Mouse (Mus musculus): ENCODE measurements around the gene Ptpn12. TPM values are rescaled to one million over a fixed set of nuclear protein-coding genes. Genes with fewer than 3 reads are reported as not detected.

Gene Ptpn12
- polyA plus RNA-seq, 1 experiment from 2014 or later, result 30.8 TPM

DNA sequence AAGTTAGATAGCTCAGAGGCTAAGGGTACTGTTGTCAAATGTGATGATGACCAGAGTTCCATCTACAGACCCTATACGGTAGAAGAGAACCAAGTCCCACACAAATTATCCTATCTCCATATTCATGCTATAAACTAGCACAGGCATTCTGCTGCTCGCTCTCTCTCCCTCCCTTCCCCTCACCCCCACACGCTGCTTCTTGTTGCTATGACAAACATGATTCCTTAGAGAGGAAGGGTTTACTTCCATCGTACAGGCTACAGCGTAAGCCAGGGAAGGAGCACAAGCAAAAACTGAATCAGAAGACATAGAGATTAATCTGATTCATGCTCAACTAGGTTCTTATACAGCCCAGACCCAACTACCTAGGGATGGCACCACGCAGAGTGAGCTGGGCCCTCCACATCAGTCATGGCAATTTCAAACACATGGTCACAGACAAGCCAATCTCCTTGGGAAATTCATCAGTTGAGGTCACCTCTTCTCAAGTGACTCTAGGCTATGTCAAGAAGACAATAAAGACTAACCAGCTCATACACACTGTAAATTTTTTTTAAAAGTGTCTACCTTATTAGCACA, 21.2 kb downstream of the Ptpn12 start:
- Histone ChIP-seq H3K4me3 (ENCODE audit: low read length) (no peak overlapping the region), H3K9me3 (ENCODE audit: control insufficient read depth, low read length) (no peaks in the 10 kb centered on the region), H3K4me2 (replicated peaks; ENCODE audit: low read depth, low read length) (no peak overlapping the region), H3K36me3 (ENCODE audit: control insufficient read depth, insufficient read depth, low read length) (no peaks in the 10 kb centered on the region), H3K27ac (ENCODE audit: low read depth, low read length) (no peak overlapping the region), H3K9ac (ENCODE audit: low read depth, low read length) (no peak overlapping the region), H3K27me3 (ENCODE audit: control insufficient read depth, insufficient read depth, low read length) (no peaks in the 10 kb centered on the region), H3K4me1 (ENCODE audit: control insufficient read depth, insufficient read depth, low read length) (peaks cover 6% of the 10 kb centered on the region)
- no peak for ATAC-seq (ENCODE audit: low FRiP score, low TSS enrichment)
- 78% methylated on average over 6 of the region's 6 CpGs for WGBS

DNA sequence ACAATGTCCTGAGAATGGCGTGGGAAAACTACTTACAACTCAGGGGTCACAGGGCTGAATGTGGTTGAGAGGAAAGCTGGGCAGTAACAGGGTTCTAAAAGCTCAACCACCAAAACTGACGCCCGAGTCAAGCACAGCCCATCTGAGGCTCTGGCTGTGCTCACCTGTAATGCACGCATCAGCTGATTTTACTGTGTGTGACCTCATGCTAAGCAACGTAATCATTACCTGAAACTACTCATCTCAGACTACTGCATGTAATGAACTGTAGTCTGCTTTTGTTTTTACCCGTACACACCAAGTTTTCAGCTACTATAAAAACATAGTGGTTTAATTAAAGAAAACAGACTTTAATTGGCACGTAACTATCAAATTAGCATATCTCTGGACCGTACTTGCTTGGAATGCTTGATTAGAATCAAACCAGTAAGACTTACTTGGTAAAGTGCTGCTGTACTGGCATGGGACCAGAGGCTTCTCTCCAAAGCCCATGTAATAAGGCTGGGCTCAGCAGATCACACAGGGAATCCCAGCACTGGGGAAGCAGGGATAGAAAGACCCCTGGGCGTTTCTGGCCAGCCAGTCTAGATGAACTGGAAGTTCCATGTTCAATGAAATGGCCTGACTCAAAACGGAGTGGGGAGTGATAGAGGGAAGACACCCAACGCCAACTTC, 22.2 kb downstream of the Ptpn12 start:
- no peak overlapping the region for H3K4me2 ChIP-seq (replicated peaks; ENCODE audit: low read depth, low read length)
- no peaks in the 10 kb centered on the region for H3K9me3 ChIP-seq (ENCODE audit: control insufficient read depth, low read length)
- peaks cover 5% of the 10 kb centered on the region; the same call in 1 of the 2 replicates for H3K36me3 ChIP-seq (ENCODE audit: control insufficient read depth, insufficient read depth, low read length)
- H3K9ac ChIP-seq (ENCODE audit: low read depth, low read length), result no peak overlapping the region
- H3K27me3 ChIP-seq (ENCODE audit: control insufficient read depth, insufficient read depth, low read length), result no peaks in the 10 kb centered on the region
- H3K4me1 ChIP-seq (ENCODE audit: control insufficient read depth, insufficient read depth, low read length), result peaks cover 6% of the 10 kb centered on the region
- WGBS, result 61% methylated on average over 11 of the region's 11 CpGs
- peak; percentile 39; the same call in 1 of the 2 replicates for ATAC-seq (ENCODE audit: low FRiP score, low TSS enrichment)
- H3K4me3 ChIP-seq (ENCODE audit: low read length), result no peak overlapping the region
- no peak overlapping the region for H3K27ac ChIP-seq (ENCODE audit: low read depth, low read length)

DNA sequence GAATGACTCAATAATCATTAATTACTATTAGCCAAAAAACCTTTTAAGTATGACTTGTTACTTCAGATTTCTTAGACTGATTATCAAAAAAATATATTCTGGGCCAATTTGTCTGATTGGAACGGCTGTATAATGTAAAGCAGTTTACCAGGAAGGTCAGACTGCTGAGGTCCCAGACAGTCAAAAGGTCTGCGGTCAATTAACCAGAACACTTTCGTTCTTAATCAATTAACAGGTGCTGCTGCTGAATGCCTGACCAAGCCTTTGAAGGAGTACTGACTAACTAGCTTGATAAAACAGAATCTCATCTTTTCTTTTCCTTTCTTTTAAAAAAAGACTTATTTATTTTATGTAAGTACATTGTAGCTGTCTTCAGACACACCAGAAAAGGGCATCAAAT, 23.1 kb downstream of the Ptpn12 start:
- Histone ChIP-seq H3K9me3 (ENCODE audit: control insufficient read depth, low read length) (no peaks in the 10 kb centered on the region), H3K9ac (ENCODE audit: low read depth, low read length) (no peak overlapping the region), H3K27me3 (ENCODE audit: control insufficient read depth, insufficient read depth, low read length) (no peaks in the 10 kb centered on the region), H3K4me3 (ENCODE audit: low read length) (no peak overlapping the region), H3K27ac (ENCODE audit: low read depth, low read length) (no peak overlapping the region), H3K4me2 (replicated peaks; ENCODE audit: low read depth, low read length) (no peak overlapping the region), H3K4me1 (ENCODE audit: control insufficient read depth, insufficient read depth, low read length) (peaks cover 6% of the 10 kb centered on the region), H3K36me3 (ENCODE audit: control insufficient read depth, insufficient read depth, low read length) (peaks cover 10% of the 10 kb centered on the region)
- 53% methylated on average over 3 of the region's 3 CpGs for WGBS
- ATAC-seq (ENCODE audit: low FRiP score, low TSS enrichment), result no peak

- H3K9me3 ChIP-seq (ENCODE audit: control insufficient read depth, low read length), result no peaks in the 10 kb centered on the region
- no peak overlapping the region for H3K9ac ChIP-seq (ENCODE audit: low read depth, low read length)
- H3K4me3 ChIP-seq (ENCODE audit: low read length), result no peak overlapping the region
- H3K36me3 ChIP-seq (ENCODE audit: control insufficient read depth, insufficient read depth, low read length), result peaks cover 13% of the 10 kb centered on the region
- H3K27ac ChIP-seq (ENCODE audit: low read depth, low read length), result no peak overlapping the region
- H3K4me2 ChIP-seq (replicated peaks; ENCODE audit: low read depth, low read length), result no peak overlapping the region
- no peak for ATAC-seq (ENCODE audit: low FRiP score, low TSS enrichment)
- peaks cover 6% of the 10 kb centered on the region for H3K4me1 ChIP-seq (ENCODE audit: control insufficient read depth, insufficient read depth, low read length)
- H3K27me3 ChIP-seq (ENCODE audit: control insufficient read depth, insufficient read depth, low read length), result no peaks in the 10 kb centered on the region
Measured at GRCm38 (mm10) chr5:21030226-21030625, 25.5 kb downstream of the Ptpn12 start.

GRCm38 (mm10) chr5:21017075-21017474, 38.6 kb downstream of the Ptpn12 start:
- no peak overlapping the region for H3K27ac ChIP-seq (ENCODE audit: low read depth, low read length)
- ATAC-seq (ENCODE audit: low FRiP score, low TSS enrichment), result no peak

DNA sequence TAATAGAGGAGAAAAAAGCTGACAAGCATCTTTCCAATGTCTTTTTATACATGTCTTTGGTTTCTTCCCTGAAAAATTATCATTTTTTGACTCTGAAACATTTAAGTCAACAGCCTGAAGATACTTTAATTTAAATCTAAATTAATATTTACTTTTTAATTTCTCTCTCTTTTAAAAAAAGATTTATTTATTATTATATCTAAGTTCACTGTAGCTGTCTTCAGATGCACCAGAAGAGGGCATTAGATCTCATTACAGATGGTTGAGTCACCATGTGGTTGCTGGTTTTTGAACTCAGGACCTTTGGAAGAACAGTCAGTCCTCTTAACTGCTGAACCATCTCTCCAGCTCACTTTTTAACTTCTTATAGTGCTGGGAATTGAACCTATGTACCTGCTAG, 44.8 kb downstream of the Ptpn12 start:
- Histone ChIP-seq H3K9ac (ENCODE audit: low read depth, low read length) (no peak overlapping the region), H3K4me1 (ENCODE audit: control insufficient read depth, insufficient read depth, low read length) (no peaks in the 10 kb centered on the region), H3K4me2 (replicated peaks; ENCODE audit: low read depth, low read length) (no peak overlapping the region), H3K27me3 (ENCODE audit: control insufficient read depth, insufficient read depth, low read length) (no peaks in the 10 kb centered on the region), H3K36me3 (ENCODE audit: control insufficient read depth, insufficient read depth, low read length) (peaks cover 53% of the 10 kb centered on the region), H3K9me3 (ENCODE audit: control insufficient read depth, low read length) (no peaks in the 10 kb centered on the region), H3K27ac (ENCODE audit: low read depth, low read length) (no peak overlapping the region), H3K4me3 (ENCODE audit: low read length) (no peak overlapping the region)
- no peak for ATAC-seq (ENCODE audit: low FRiP score, low TSS enrichment)

More at GRCm38 (mm10) chr5:21017075-21017474, 38.6 kb downstream of the Ptpn12 start:
- H3K36me3 ChIP-seq (ENCODE audit: control insufficient read depth, insufficient read depth, low read length), result peaks cover 37% of the 10 kb centered on the region
- no peaks in the 10 kb centered on the region for H3K4me1 ChIP-seq (ENCODE audit: control insufficient read depth, insufficient read depth, low read length)
- no peak overlapping the region for H3K4me2 ChIP-seq (replicated peaks; ENCODE audit: low read depth, low read length)
- no peak overlapping the region for H3K4me3 ChIP-seq (ENCODE audit: low read length)
- 59% methylated on average over 5 of the region's 5 CpGs for WGBS
- no peak overlapping the region for H3K9ac ChIP-seq (ENCODE audit: low read depth, low read length)
- H3K9me3 ChIP-seq (ENCODE audit: control insufficient read depth, low read length), result no peaks in the 10 kb centered on the region
- H3K27me3 ChIP-seq (ENCODE audit: control insufficient read depth, insufficient read depth, low read length), result no peaks in the 10 kb centered on the region

GRCm38 (mm10) chr5:21002723-21003122, 53.0 kb downstream of the Ptpn12 start:
- Histone ChIP-seq H3K27ac (ENCODE audit: low read depth, low read length) (no peak overlapping the region), H3K27me3 (ENCODE audit: control insufficient read depth, insufficient read depth, low read length) (no peaks in the 10 kb centered on the region), H3K36me3 (ENCODE audit: control insufficient read depth, insufficient read depth, low read length) (peaks cover 65% of the 10 kb centered on the region), H3K4me1 (ENCODE audit: control insufficient read depth, insufficient read depth, low read length) (no peaks in the 10 kb centered on the region), H3K4me2 (replicated peaks; ENCODE audit: low read depth, low read length) (no peak overlapping the region), H3K9ac (ENCODE audit: low read depth, low read length) (no peak overlapping the region), H3K4me3 (ENCODE audit: low read length) (no peak overlapping the region), H3K9me3 (ENCODE audit: control insufficient read depth, low read length) (peaks cover 4% of the 10 kb centered on the region)
- ATAC-seq (ENCODE audit: low FRiP score, low TSS enrichment), result no peak
- WGBS, result 93% methylated on average over 6 of the region's 6 CpGs

DNA sequence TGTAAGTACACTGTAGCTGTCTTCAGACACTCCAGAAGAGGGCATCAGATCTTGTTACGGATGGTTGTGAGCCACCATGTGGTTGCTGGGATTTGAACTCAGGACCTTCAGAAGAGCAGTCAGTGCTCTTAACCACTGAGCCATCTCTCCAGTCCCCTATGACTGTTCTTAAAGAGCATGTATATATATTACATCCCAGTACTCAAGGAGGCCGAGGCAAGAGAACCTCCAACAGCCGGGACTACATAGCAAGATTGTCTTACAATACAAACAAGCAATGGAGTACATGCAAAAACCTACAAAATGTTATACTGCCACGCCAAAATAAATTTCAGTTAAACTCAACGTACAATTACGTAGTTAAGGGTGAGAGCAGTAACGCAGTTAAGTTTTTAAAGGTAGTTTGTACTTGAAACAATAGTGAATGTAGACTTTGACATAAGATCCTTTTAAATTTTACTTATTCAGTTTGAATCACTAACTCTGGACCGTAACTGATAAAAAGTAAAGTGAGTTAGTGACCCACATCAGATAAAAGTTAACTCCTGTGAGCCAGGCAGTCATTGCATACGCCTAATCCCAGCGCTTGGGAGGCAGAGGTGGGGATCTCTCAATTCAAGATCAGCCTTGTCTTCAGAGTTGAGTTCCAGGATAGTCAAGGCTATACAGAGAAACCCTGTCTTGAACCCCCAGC, 53.9 kb downstream of the Ptpn12 start:
- WGBS, result 89% methylated on average over 10 of the region's 10 CpGs
- peaks cover 71% of the 10 kb centered on the region for H3K36me3 ChIP-seq (ENCODE audit: control insufficient read depth, insufficient read depth, low read length)
- no peak for ATAC-seq (ENCODE audit: low FRiP score, low TSS enrichment)
- H3K27me3 ChIP-seq (ENCODE audit: control insufficient read depth, insufficient read depth, low read length), result no peaks in the 10 kb centered on the region
- no peaks in the 10 kb centered on the region for H3K4me1 ChIP-seq (ENCODE audit: control insufficient read depth, insufficient read depth, low read length)
- H3K4me2 ChIP-seq (replicated peaks; ENCODE audit: low read depth, low read length), result no peak overlapping the region
- no peak overlapping the region for H3K4me3 ChIP-seq (ENCODE audit: low read length)
- H3K27ac ChIP-seq (ENCODE audit: low read depth, low read length), result no peak overlapping the region
- peaks cover 4% of the 10 kb centered on the region for H3K9me3 ChIP-seq (ENCODE audit: control insufficient read depth, low read length)
- no peak overlapping the region for H3K9ac ChIP-seq (ENCODE audit: low read depth, low read length)

GRCm38 (mm10) chr5:20998427-20998826, 57.3 kb downstream of the Ptpn12 start:
- no peaks in the 10 kb centered on the region for H3K27me3 ChIP-seq (ENCODE audit: control insufficient read depth, insufficient read depth, low read length)
- ATAC-seq (ENCODE audit: low FRiP score, low TSS enrichment), result no peak
- no peak overlapping the region for H3K4me2 ChIP-seq (replicated peaks; ENCODE audit: low read depth, low read length)
- WGBS, result 94% methylated on average over 6 of the region's 6 CpGs
- peaks cover 4% of the 10 kb centered on the region for H3K9me3 ChIP-seq (ENCODE audit: control insufficient read depth, low read length)
- H3K9ac ChIP-seq (ENCODE audit: low read depth, low read length), result no peak overlapping the region
- no peaks in the 10 kb centered on the region for H3K4me1 ChIP-seq (ENCODE audit: control insufficient read depth, insufficient read depth, low read length)
- no peak overlapping the region for H3K4me3 ChIP-seq (ENCODE audit: low read length)
- H3K27ac ChIP-seq (ENCODE audit: low read depth, low read length), result no peak overlapping the region
- H3K36me3 ChIP-seq (ENCODE audit: control insufficient read depth, insufficient read depth, low read length), result peaks cover 86% of the 10 kb centered on the region
